Mouse (Mus musculus): ENCODE results near the gene Elk3. TPM values are rescaled to one million over a fixed set of nuclear protein-coding genes. Genes with fewer than 3 reads are reported as not detected.

Elk3 gene
- polyA plus RNA-seq, 1 experiment from 2014 or later = 11.3 TPM

DNA sequence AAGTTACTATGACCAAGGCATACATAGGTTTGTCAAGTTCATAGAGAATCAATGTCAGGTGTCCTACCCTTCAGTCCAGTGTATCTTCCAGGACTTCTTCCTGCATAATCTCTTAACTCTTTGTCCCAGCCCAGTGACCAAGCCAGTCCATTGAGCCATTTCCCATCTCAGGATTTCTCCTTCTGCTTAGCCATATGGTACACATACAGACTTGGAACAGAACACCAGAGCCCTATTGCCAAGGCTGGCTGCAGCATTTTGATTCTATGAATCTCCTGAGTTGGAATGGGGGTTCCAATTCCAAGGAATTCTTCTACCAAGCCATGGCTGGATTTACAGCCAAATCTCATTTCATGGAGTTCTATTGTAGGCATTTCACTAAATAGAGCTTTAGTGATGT is 10.8 kb upstream of the Elk3 start:
- DNase-seq (ENCODE audit: low spot score) (no peak), ATAC-seq (ENCODE audit: low FRiP score, low TSS enrichment) (no peak)
- Histone ChIP-seq H3K9ac (ENCODE audit: low read length) (no peak overlapping the region), H3K27me3 (ENCODE audit: control insufficient read depth, insufficient read depth, low read length) (no peaks in the 10 kb centered on the region), H3K36me3 (ENCODE audit: control insufficient read depth, insufficient read depth, low read length) (no peaks in the 10 kb centered on the region), H3K27ac (replicated peaks) (no peak overlapping the region), H3K4me1 (replicated peaks; ENCODE audit: control insufficient read depth, insufficient read depth) (no peaks in the 10 kb centered on the region), H3K4me2 (replicated peaks; ENCODE audit: low read depth) (no peak overlapping the region), H3K4me3 (ENCODE audit: low read depth, low read length) (no peak overlapping the region), H3K9me3 (ENCODE audit: control insufficient read depth, low read length) (no peaks in the 10 kb centered on the region)
- no peak for TF ChIP-seq CTCF (IDR thresholded peaks at IDR 0.05; ENCODE audit: low read depth)
- TF ChIP-seq EP300 (optimal IDR thresholded peaks at IDR 0.05) = no peak

DNA sequence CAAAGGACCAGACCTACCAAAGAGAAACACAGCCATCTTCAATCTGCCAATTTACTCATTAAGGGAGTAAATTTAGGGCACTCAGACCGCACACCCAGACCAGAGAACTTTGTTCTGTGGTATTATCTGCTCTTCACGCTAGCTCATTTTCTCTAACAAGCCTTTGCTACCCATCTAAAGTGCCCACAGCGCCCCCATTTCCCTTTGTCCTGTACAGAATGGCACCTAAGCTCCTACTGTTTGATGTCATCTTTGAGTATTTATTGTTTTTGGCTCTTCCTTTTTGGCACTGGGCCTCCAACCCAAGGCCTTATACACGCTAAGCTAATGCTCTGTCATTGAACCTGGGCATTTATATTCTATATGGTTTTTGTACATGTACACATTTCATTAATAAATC is 9.2 kb upstream of the Elk3 start:
- no peak for TF ChIP-seq CTCF (IDR thresholded peaks at IDR 0.05; ENCODE audit: low read depth)
- TF ChIP-seq EP300 (optimal IDR thresholded peaks at IDR 0.05) = no peak

DNA sequence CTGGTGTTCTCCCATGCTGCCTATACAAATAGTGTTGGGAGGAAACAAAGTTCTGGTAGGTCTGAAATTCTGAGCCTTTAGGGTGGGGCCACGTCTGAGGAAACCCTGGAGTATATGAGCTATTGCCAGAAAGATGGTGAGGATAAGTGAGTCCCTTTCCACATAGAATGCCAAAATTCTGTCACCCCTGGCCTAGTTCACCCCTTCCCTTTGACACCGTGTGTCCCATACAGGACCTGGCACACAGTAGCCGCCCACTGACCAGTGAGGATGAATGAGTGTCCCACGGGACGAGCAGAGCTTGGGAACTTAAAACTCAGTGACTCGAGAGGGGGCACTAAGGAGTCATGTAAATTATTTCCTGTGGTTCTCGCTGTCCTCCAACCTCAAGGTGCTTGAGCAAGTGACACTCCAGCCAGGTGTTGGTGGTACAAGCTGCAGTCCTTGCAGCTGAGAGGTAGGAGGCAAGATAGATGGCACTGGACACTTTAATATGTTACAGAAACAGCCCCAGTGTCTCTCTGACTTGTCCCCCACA is 8.7 kb upstream of the Elk3 start:
- ATAC-seq (ENCODE audit: low FRiP score, low TSS enrichment) = no peak
- TF ChIP-seq CTCF (IDR thresholded peaks at IDR 0.05; ENCODE audit: low read depth) = no peak
- no peak for TF ChIP-seq EP300 (optimal IDR thresholded peaks at IDR 0.05)
- Histone ChIP-seq H3K4me2 (replicated peaks; ENCODE audit: low read depth) (no peak overlapping the region), H3K9ac (ENCODE audit: low read length) (no peak overlapping the region), H3K27ac (replicated peaks) (no peak overlapping the region), H3K4me1 (replicated peaks; ENCODE audit: control insufficient read depth, insufficient read depth) (no peaks in the 10 kb centered on the region), H3K27me3 (ENCODE audit: control insufficient read depth, insufficient read depth, low read length) (no peaks in the 10 kb centered on the region), H3K4me3 (ENCODE audit: low read depth, low read length) (no peak overlapping the region), H3K36me3 (ENCODE audit: control insufficient read depth, insufficient read depth, low read length) (no peaks in the 10 kb centered on the region), H3K9me3 (ENCODE audit: control insufficient read depth, low read length) (no peaks in the 10 kb centered on the region)
- no peak for DNase-seq (ENCODE audit: low spot score)
- 66% methylated on average over 7 of the region's 7 CpGs for WGBS

More for the DNA sequence above, 9.2 kb upstream of the Elk3 start:
- Histone ChIP-seq H3K4me3 (ENCODE audit: low read depth, low read length) (no peak overlapping the region), H3K9me3 (ENCODE audit: control insufficient read depth, low read length) (no peaks in the 10 kb centered on the region), H3K4me1 (replicated peaks; ENCODE audit: control insufficient read depth, insufficient read depth) (no peaks in the 10 kb centered on the region), H3K27ac (replicated peaks) (no peak overlapping the region), H3K4me2 (replicated peaks; ENCODE audit: low read depth) (no peak overlapping the region), H3K27me3 (ENCODE audit: control insufficient read depth, insufficient read depth, low read length) (no peaks in the 10 kb centered on the region), H3K36me3 (ENCODE audit: control insufficient read depth, insufficient read depth, low read length) (no peaks in the 10 kb centered on the region), H3K9ac (ENCODE audit: low read length) (no peak overlapping the region)
- ATAC-seq (ENCODE audit: low FRiP score, low TSS enrichment) (no peak), DNase-seq (ENCODE audit: low spot score) (no peak)
- 76% methylated on average over 4 of the region's 4 CpGs for WGBS

DNA sequence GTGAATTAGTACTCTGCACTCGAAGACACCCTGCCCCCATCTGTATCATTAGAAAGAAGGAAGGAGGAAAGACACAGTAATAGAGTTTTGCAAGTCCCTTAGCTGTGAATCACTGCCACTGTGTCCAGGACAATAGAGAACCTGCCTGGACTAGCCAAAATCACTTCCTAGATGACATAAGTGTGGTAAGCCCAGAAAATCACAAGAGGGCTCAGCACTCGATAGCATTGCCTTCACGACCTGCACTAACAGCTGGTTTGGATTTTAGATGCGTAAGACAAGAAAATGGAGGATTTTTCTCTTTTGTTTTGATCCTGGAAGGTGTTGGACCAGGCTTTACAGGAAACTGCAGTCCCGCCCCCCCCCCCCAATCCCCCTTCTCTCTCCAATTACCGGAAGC is 6.0 kb upstream of the Elk3 start:
- Histone ChIP-seq H3K27ac (replicated peaks) (no peak overlapping the region), H3K4me1 (replicated peaks; ENCODE audit: control insufficient read depth, insufficient read depth) (no peaks in the 10 kb centered on the region), H3K36me3 (ENCODE audit: control insufficient read depth, insufficient read depth, low read length) (no peaks in the 10 kb centered on the region), H3K4me2 (replicated peaks; ENCODE audit: low read depth) (no peak overlapping the region), H3K4me3 (ENCODE audit: low read depth, low read length) (no peak overlapping the region), H3K9me3 (ENCODE audit: control insufficient read depth, low read length) (no peaks in the 10 kb centered on the region), H3K9ac (ENCODE audit: low read length) (no peak overlapping the region), H3K27me3 (ENCODE audit: control insufficient read depth, insufficient read depth, low read length) (no peaks in the 10 kb centered on the region)
- WGBS = 42% methylated on average over 6 of the region's 6 CpGs
- no peak for TF ChIP-seq CTCF (IDR thresholded peaks at IDR 0.05; ENCODE audit: low read depth)
- TF ChIP-seq EP300 (optimal IDR thresholded peaks at IDR 0.05) = no peak
- ATAC-seq (ENCODE audit: low FRiP score, low TSS enrichment) (no peak), DNase-seq (ENCODE audit: low spot score) (no peak)

DNA sequence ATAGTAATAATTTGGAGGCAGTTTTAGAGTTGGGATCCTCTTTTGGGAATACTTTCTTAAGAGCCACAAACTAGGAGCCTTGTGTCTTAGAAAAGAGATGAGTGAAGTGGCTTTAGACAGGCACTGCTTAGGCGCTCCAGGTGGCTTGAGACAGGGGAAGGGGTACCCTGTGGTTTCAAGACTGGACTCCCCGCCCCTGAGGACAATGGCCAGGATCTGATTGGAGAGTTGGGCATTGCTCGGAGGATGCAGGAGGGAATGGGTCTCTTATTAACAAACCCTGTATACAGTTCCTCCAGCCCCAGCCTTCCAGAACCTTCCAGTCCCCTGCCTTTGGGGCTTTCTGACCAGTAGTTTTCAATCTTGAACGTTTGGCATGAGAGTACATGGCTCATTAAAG is 641 bp upstream of the Elk3 start:
- no peak overlapping the region for H3K9ac ChIP-seq (ENCODE audit: low read length)

DNA sequence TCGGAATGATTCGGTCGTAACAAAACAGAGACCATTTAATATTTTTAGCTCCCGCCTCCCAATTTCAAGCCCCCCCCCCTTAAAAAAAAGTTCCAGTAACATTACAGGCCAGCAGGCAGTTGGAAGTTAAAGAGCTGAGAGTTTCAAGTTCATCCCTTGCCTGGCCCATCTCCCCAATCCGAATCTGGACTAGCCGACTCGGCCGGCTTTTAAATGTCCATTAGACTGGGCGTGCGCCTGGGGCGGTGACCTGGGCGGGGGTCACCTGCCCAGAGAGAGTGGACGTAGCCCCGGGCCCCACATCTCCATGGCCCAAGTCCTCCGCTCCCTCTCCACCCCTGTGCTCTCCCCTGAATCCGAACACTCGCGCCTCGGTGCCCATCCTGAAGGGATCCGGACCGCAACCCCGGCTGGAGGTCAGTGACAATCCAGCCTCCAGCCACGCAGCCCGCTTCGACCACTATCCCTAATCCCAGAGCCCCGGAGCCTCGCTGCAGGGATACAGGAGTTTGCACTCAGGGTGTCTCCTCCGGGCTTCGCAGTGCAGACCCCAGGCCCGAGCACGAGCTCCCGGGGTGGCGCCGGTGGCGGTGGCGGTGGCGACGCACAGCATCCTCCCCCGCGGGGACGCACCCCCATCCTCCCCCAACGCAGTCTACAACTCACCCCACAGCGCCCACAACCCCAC is 857 bp downstream of the Elk3 start:
- H3K9me3 ChIP-seq (ENCODE audit: control insufficient read depth, low read length) = no peaks in the 10 kb centered on the region

More for the DNA sequence above, 641 bp upstream of the Elk3 start:
- ATAC-seq (ENCODE audit: low FRiP score, low TSS enrichment) (no peak), DNase-seq (ENCODE audit: low spot score) (no peak)
- TF ChIP-seq CTCF (IDR thresholded peaks at IDR 0.05; ENCODE audit: low read depth) (no peak), EP300 (optimal IDR thresholded peaks at IDR 0.05) (no peak)
- H3K4me3 ChIP-seq (ENCODE audit: low read depth, low read length) = peak overlapping the region; percentile 72
- no peak overlapping the region; the same call in 1 of the 2 replicates for H3K27ac ChIP-seq (replicated peaks)
- WGBS = 17% methylated on average over 4 of the region's 4 CpGs
- H3K4me1 ChIP-seq (replicated peaks; ENCODE audit: control insufficient read depth, insufficient read depth) = no peaks in the 10 kb centered on the region
- H3K36me3 ChIP-seq (ENCODE audit: control insufficient read depth, insufficient read depth, low read length) = no peaks in the 10 kb centered on the region
- no peaks in the 10 kb centered on the region for H3K27me3 ChIP-seq (ENCODE audit: control insufficient read depth, insufficient read depth, low read length)
- H3K9me3 ChIP-seq (ENCODE audit: control insufficient read depth, low read length) = no peaks in the 10 kb centered on the region
- peak overlapping the region; percentile 99 for H3K4me2 ChIP-seq (replicated peaks; ENCODE audit: low read depth)

More for the DNA sequence above, 857 bp downstream of the Elk3 start:
- TF ChIP-seq EP300 (optimal IDR thresholded peaks at IDR 0.05) = no peak
- TF ChIP-seq CTCF (IDR thresholded peaks at IDR 0.05; ENCODE audit: low read depth) = no peak
- H3K9ac ChIP-seq (ENCODE audit: low read length) = peak overlapping the region; percentile 89
- H3K27ac ChIP-seq (replicated peaks) = peak overlapping the region; percentile 94
- no peaks in the 10 kb centered on the region for H3K4me1 ChIP-seq (replicated peaks; ENCODE audit: control insufficient read depth, insufficient read depth)
- H3K4me3 ChIP-seq (ENCODE audit: low read depth, low read length) = peak overlapping the region; percentile 72
- H3K36me3 ChIP-seq (ENCODE audit: control insufficient read depth, insufficient read depth, low read length) = no peaks in the 10 kb centered on the region
- peak; percentile 33 for ATAC-seq (ENCODE audit: low FRiP score, low TSS enrichment)
- H3K27me3 ChIP-seq (ENCODE audit: control insufficient read depth, insufficient read depth, low read length) = no peaks in the 10 kb centered on the region
- H3K4me2 ChIP-seq (replicated peaks; ENCODE audit: low read depth) = peak overlapping the region; percentile 99
- DNase-seq (ENCODE audit: low spot score) = peak; percentile 44
- WGBS = under 1% methylated on average over 43 of the region's 43 CpGs
